Mouse (Mus musculus): Measurements from ENCODE around the gene Sorbs2. TPM values are rescaled to one million over a fixed set of nuclear protein-coding genes. Genes with fewer than 3 reads are reported as not detected.
A peak's percentile ranks its signal among the peaks of the same experiment; 100 is the strongest.

The Sorbs2 gene
- 60.9 and 67.7 TPM in 2 replicates for polyA plus RNA-seq (2015; fragmentation: Nextera tagmentation; extraction: Ambion mirVana)

- WGBS, result under 1% methylated on average over 16 of the region's 16 CpGs
- H3K9me3 ChIP-seq (replicated peaks; ENCODE audit: control insufficient read depth, low read length, poor library complexity, severe bottlenecking), result no peaks in the 10 kb centered on the region
- peak within 1 kb of the TSS; percentile 85 for H3K9ac ChIP-seq (ENCODE audit: low read depth, low read length)
- no peaks in the 10 kb centered on the region for H3K27me3 ChIP-seq (ENCODE audit: control insufficient read depth, insufficient read depth, low read depth, low read length)
- peak; percentile 94 for ATAC-seq
- peaks cover 11% of the 10 kb centered on the region for H3K4me1 ChIP-seq (ENCODE audit: control insufficient read depth, insufficient read depth, low read length)
- peak within 1 kb of the TSS; percentile 65 for H3K4me2 ChIP-seq (ENCODE audit: low read length)
- H3K36me3 ChIP-seq (ENCODE audit: control insufficient read depth, insufficient read depth, low read length), result no peaks in the 10 kb centered on the region
- H3K4me3 ChIP-seq (ENCODE audit: low read depth, low read length), result peak within 1 kb of the TSS; percentile 65
- H3K27ac ChIP-seq (ENCODE audit: low read length), result peak within 1 kb of the TSS; percentile 93
Observed at GRCm38 (mm10) chr8:45507634-45508321, at the start of gene Sorbs2. Sorbs2 (plus strand) TSS chr8:45507788.

- ATAC-seq, result no peak
- Histone ChIP-seq H3K27ac (ENCODE audit: low read length) (no peak overlapping the region), H3K4me1 (ENCODE audit: control insufficient read depth, insufficient read depth, low read length) (peaks cover 2% of the 10 kb centered on the region; the same call in 1 of the 2 replicates), H3K27me3 (ENCODE audit: control insufficient read depth, insufficient read depth, low read depth, low read length) (no peaks in the 10 kb centered on the region), H3K9me3 (replicated peaks; ENCODE audit: control insufficient read depth, low read length, poor library complexity, severe bottlenecking) (no peaks in the 10 kb centered on the region), H3K36me3 (ENCODE audit: control insufficient read depth, insufficient read depth, low read length) (no peaks in the 10 kb centered on the region), H3K4me3 (ENCODE audit: low read depth, low read length) (no peak overlapping the region), H3K9ac (ENCODE audit: low read depth, low read length) (no peak overlapping the region), H3K4me2 (ENCODE audit: low read length) (no peak overlapping the region)
Observed at GRCm38 (mm10) chr8:45457874-45458273, 49.7 kb upstream of the Sorbs2 start.

GRCm38 (mm10) chr8:45469006-45469405 is 38.6 kb upstream of the Sorbs2 start:
- Histone ChIP-seq H3K36me3 (ENCODE audit: control insufficient read depth, insufficient read depth, low read length) (no peaks in the 10 kb centered on the region), H3K9ac (ENCODE audit: low read depth, low read length) (no peak overlapping the region), H3K4me2 (ENCODE audit: low read length) (no peak overlapping the region), H3K27ac (ENCODE audit: low read length) (no peak overlapping the region), H3K27me3 (ENCODE audit: control insufficient read depth, insufficient read depth, low read depth, low read length) (no peaks in the 10 kb centered on the region), H3K4me3 (ENCODE audit: low read depth, low read length) (no peak overlapping the region), H3K9me3 (replicated peaks; ENCODE audit: control insufficient read depth, low read length, poor library complexity, severe bottlenecking) (no peaks in the 10 kb centered on the region), H3K4me1 (ENCODE audit: control insufficient read depth, insufficient read depth, low read length) (peaks cover 3% of the 10 kb centered on the region; the same call in 1 of the 2 replicates)
- 72% methylated on average over 2 of the region's 2 CpGs for WGBS
- ATAC-seq, result no peak

GRCm38 (mm10) chr8:45469507-45470178 is 37.9 kb upstream of the Sorbs2 start:
- H3K4me2 ChIP-seq (ENCODE audit: low read length), result no peak overlapping the region
- H3K27ac ChIP-seq (ENCODE audit: low read length), result no peak overlapping the region
- H3K9ac ChIP-seq (ENCODE audit: low read depth, low read length), result no peak overlapping the region
- peaks cover 3% of the 10 kb centered on the region; the same call in 1 of the 2 replicates for H3K4me1 ChIP-seq (ENCODE audit: control insufficient read depth, insufficient read depth, low read length)
- no peaks in the 10 kb centered on the region for H3K27me3 ChIP-seq (ENCODE audit: control insufficient read depth, insufficient read depth, low read depth, low read length)
- ATAC-seq, result no peak
- no peak overlapping the region for H3K4me3 ChIP-seq (ENCODE audit: low read depth, low read length)
- H3K9me3 ChIP-seq (replicated peaks; ENCODE audit: control insufficient read depth, low read length, poor library complexity, severe bottlenecking), result no peaks in the 10 kb centered on the region
- WGBS, result 66% methylated on average over 8 of the region's 8 CpGs
- H3K36me3 ChIP-seq (ENCODE audit: control insufficient read depth, insufficient read depth, low read length), result no peaks in the 10 kb centered on the region

GRCm38 (mm10) chr8:45480886-45481285 is 26.7 kb upstream of the Sorbs2 start:
- 69% methylated on average over 4 of the region's 4 CpGs for WGBS
- no peak for ATAC-seq

GRCm38 (mm10) chr8:45486281-45486680 is 21.3 kb upstream of the Sorbs2 start:
- no peaks in the 10 kb centered on the region for H3K36me3 ChIP-seq (ENCODE audit: control insufficient read depth, insufficient read depth, low read length)
- H3K27ac ChIP-seq (ENCODE audit: low read length), result no peak overlapping the region
- H3K4me3 ChIP-seq (ENCODE audit: low read depth, low read length), result no peak overlapping the region
- H3K27me3 ChIP-seq (ENCODE audit: control insufficient read depth, insufficient read depth, low read depth, low read length), result no peaks in the 10 kb centered on the region
- 57% methylated on average over 3 of the region's 3 CpGs for whole genome bisulfite sequencing
- ATAC-seq, result no peak
- H3K4me2 ChIP-seq (ENCODE audit: low read length), result no peak overlapping the region
- H3K4me1 ChIP-seq (ENCODE audit: control insufficient read depth, insufficient read depth, low read length), result no peaks in the 10 kb centered on the region
- no peaks in the 10 kb centered on the region for H3K9me3 ChIP-seq (replicated peaks; ENCODE audit: control insufficient read depth, low read length, poor library complexity, severe bottlenecking)
- no peak overlapping the region for H3K9ac ChIP-seq (ENCODE audit: low read depth, low read length)

More at GRCm38 (mm10) chr8:45480886-45481285, 26.7 kb upstream of the Sorbs2 start:
- Histone ChIP-seq H3K4me3 (ENCODE audit: low read depth, low read length) (no peak overlapping the region), H3K36me3 (ENCODE audit: control insufficient read depth, insufficient read depth, low read length) (no peaks in the 10 kb centered on the region), H3K9ac (ENCODE audit: low read depth, low read length) (no peak overlapping the region), H3K4me2 (ENCODE audit: low read length) (no peak overlapping the region), H3K9me3 (replicated peaks; ENCODE audit: control insufficient read depth, low read length, poor library complexity, severe bottlenecking) (no peaks in the 10 kb centered on the region), H3K27me3 (ENCODE audit: control insufficient read depth, insufficient read depth, low read depth, low read length) (no peaks in the 10 kb centered on the region), H3K27ac (ENCODE audit: low read length) (no peak overlapping the region), H3K4me1 (ENCODE audit: control insufficient read depth, insufficient read depth, low read length) (no peaks in the 10 kb centered on the region)

GRCm38 (mm10) chr8:45503971-45504370 is 3.6 kb upstream of the Sorbs2 start:
- no peak overlapping the region for H3K4me3 ChIP-seq (ENCODE audit: low read depth, low read length)
- H3K9ac ChIP-seq (ENCODE audit: low read depth, low read length), result no peak overlapping the region
- ATAC-seq, result no peak
- H3K27ac ChIP-seq (ENCODE audit: low read length), result no peak overlapping the region
- no peaks in the 10 kb centered on the region; the same call in 1 of the 2 replicates for H3K4me1 ChIP-seq (ENCODE audit: control insufficient read depth, insufficient read depth, low read length)
- no peaks in the 10 kb centered on the region for H3K9me3 ChIP-seq (replicated peaks; ENCODE audit: control insufficient read depth, low read length, poor library complexity, severe bottlenecking)
- H3K4me2 ChIP-seq (ENCODE audit: low read length), result no peak overlapping the region
- no peaks in the 10 kb centered on the region for H3K27me3 ChIP-seq (ENCODE audit: control insufficient read depth, insufficient read depth, low read depth, low read length)
- 85% methylated on average over 7 of the region's 7 CpGs for WGBS
- no peaks in the 10 kb centered on the region for H3K36me3 ChIP-seq (ENCODE audit: control insufficient read depth, insufficient read depth, low read length)

- H3K27me3 ChIP-seq (ENCODE audit: control insufficient read depth, insufficient read depth, low read depth, low read length), result no peaks in the 10 kb centered on the region
- 89% methylated on average over 4 of the region's 4 CpGs for WGBS
- no peaks in the 10 kb centered on the region for H3K9me3 ChIP-seq (replicated peaks; ENCODE audit: control insufficient read depth, low read length, poor library complexity, severe bottlenecking)
- no peak for ATAC-seq
- H3K4me1 ChIP-seq (ENCODE audit: control insufficient read depth, insufficient read depth, low read length), result peaks cover 11% of the 10 kb centered on the region
- no peaks in the 10 kb centered on the region for H3K36me3 ChIP-seq (ENCODE audit: control insufficient read depth, insufficient read depth, low read length)
- no peak overlapping the region for H3K9ac ChIP-seq (ENCODE audit: low read depth, low read length)
- no peak overlapping the region for H3K4me2 ChIP-seq (ENCODE audit: low read length)
- no peak overlapping the region for H3K27ac ChIP-seq (ENCODE audit: low read length)
- no peak overlapping the region for H3K4me3 ChIP-seq (ENCODE audit: low read depth, low read length)
Observed at GRCm38 (mm10) chr8:45506376-45506775, 1.2 kb upstream of the Sorbs2 start.

GRCm38 (mm10) chr8:45507277-45507633 is 333 bp upstream of the Sorbs2 start:
- H3K4me1 ChIP-seq (ENCODE audit: control insufficient read depth, insufficient read depth, low read length), result peaks cover 11% of the 10 kb centered on the region
- no peaks in the 10 kb centered on the region for H3K36me3 ChIP-seq (ENCODE audit: control insufficient read depth, insufficient read depth, low read length)
- 28% methylated on average over 8 of the region's 8 CpGs for WGBS
- no peaks in the 10 kb centered on the region for H3K27me3 ChIP-seq (ENCODE audit: control insufficient read depth, insufficient read depth, low read depth, low read length)
- H3K4me3 ChIP-seq (ENCODE audit: low read depth, low read length), result peak overlapping the region; percentile 65
- H3K4me2 ChIP-seq (ENCODE audit: low read length), result peak overlapping the region; percentile 65
- H3K9me3 ChIP-seq (replicated peaks; ENCODE audit: control insufficient read depth, low read length, poor library complexity, severe bottlenecking), result no peaks in the 10 kb centered on the region
- ATAC-seq, result peak; percentile 86
- H3K9ac ChIP-seq (ENCODE audit: low read depth, low read length), result peak overlapping the region; percentile 85
- H3K27ac ChIP-seq (ENCODE audit: low read length), result peak overlapping the region; percentile 93

Data from midbrain, embryonic 16.5 days (tissue).